Mouse (Mus musculus): ENCODE data around the gene Aoc1.

Aoc1 gene

DNA sequence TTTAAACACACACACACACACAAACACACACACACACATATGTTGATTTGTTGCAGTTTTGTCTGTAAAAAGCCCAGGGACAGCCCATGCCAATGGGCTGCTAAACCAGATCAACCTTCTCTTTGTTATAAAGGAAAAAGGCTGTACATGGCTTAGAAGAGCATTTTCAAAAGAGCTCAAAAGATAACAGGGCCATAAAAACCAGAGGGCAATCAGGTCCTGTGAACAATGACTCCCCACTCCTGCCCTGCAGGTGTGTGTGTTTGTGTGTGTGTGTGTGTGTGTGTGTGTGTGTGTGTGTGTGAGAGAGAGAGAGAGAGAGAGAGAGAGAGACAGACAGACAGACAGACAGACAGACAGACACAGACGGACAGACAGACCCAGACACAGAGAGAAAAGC, 36.5 kb downstream of the Aoc1 start:
- no peak for DNase-seq (ENCODE audit: low read depth, low spot score)

DNA sequence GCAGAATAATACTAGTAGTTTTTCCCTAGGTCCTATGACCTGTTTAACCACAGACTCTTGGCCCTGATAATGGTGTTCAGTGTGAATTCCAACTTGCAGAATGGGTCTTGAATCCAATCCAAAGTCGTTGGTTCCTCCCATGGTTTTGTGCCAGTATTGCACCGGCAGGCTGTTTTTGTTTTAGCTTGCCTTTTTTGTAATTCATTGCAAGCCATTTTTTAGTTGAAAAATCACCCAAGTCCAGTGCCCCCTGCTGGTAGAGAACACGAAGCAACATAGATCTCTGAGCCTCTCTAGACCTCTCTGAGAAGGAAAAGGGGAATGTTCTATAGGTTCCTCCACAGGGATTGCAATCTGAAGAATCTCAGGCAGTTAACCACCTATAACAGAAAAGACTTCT, 39.3 kb downstream of the Aoc1 start:
- no peak for DNase-seq (ENCODE audit: low read depth, low spot score)

DNA sequence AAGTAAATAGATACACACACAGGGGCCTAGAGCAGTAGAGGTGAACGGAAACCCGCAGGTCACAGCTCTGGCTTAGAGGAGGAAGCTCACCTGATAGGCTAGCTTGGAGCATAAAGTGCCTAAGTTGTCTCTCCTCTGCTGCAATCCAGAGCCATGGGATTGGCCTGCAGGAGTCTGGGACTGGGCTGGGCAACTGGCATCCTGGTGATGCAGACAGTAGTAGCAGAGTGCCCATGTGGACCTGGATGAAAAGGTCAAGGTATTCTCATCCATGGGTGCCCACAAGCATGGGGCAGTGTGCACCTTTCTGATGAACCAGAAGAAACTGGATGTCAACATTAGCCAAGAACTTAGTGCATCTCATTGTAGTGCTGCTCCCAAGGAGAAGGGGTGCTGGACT, 40.9 kb downstream of the Aoc1 start:
- no peak for DNase-seq (ENCODE audit: low read depth, low spot score)

DNA sequence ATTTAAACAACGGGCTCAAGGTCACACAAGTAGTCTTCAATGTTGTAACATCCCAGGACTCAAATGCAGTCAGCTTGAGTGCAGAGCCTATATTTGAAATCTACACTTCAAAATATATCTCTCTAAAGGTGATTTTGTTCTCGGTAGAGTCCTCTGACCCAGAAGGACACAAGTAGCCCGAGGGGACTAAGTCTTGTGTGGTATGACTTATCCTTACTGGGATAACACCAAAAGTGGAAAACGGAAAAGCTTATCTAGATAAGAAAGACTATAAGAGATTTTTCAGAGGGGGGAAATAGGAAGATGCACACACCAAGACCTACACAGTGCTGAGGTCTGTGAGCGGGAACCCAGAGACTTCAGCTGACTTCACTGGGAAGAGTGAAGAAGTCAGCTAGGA, 56.9 kb downstream of the Aoc1 start, which contains the start of gene 1600015I10Rik:
1600015I10Rik (plus strand) TSS at position 301 of the 400 bp plus-strand sequence.
- DNase-seq (ENCODE audit: low read depth, low spot score) = no peak

DNA sequence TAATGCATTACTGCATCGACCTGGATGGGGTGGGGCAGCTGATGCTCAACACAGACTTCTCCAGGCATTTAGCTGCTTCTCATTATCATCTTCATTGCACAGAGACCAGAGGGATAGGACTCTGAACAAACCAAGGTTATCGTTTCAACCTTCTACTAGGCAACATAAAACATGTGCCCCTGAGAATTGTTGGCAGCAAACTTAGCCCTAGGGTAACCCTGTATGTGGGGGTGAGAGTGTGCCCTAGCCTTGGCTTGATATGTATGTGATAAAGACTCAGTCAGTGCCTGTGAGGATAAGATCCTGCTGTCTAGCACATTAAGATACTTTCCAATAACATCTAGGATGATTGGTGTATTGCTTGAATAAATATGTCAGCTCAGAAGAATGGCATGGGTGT, 76.9 kb downstream of the Aoc1 start:
- no peak for DNase-seq (ENCODE audit: low read depth, low spot score)

DNA sequence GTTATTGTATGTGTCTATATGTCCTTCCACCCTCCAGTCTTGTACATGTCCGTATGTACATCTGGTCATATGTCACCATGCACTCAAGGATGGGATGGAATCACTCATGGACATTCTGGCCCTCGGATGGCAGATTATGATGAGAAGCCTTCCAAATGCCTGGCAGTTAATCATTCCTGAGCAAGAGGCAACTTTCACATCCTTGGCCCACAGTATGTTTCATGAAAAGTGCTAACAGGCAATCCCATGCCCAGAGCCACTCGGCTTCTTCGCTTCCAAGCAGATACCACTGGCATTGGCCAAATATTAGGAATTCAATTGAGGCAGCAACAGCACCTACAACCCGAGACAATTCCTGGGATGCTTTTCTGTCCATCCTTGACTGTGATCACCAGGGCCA, 78.0 kb downstream of the Aoc1 start:
- DNase-seq (ENCODE audit: low read depth, low spot score) = no peak

DNA sequence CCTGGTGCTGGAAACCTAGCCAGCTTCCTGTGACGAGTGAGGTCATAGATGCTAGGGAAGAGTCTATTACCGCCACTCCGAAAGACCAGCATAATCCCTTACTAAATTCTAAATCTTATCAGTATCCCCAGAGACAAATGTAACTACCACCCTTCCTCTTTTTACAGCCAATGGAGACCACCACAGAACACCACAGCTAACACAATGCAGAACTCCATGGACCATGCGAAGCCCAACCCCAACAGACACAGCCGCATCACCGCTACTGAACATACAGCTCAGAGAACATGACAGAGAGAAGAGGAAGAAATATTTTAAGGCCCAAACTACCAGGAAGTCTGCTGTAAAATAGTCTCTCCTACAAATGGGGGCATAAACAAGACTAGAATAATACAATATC, 78.9 kb downstream of the Aoc1 start:
- DNase-seq (ENCODE audit: low read depth, low spot score) = no peak

DNA sequence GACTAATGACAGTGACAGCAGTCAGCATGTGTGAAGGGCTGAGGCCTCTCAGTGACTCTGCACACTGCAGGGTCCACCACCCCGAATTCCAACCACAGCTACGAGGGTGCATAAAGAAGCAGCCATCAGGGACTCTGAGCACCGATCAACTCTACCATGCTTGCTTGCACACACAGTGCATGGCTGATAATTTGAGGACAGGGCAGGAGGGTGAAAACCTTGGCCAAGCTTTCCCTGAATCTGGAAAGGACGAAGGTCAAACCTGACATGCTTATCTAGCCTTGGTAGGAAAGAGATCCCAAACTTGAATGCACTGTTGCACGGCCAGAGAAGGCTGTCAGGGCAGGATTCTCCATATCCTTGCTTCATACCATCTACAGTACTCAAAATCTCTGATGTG, 80.5 kb downstream of the Aoc1 start:
- DNase-seq (ENCODE audit: low read depth, low spot score) = no peak

DNA sequence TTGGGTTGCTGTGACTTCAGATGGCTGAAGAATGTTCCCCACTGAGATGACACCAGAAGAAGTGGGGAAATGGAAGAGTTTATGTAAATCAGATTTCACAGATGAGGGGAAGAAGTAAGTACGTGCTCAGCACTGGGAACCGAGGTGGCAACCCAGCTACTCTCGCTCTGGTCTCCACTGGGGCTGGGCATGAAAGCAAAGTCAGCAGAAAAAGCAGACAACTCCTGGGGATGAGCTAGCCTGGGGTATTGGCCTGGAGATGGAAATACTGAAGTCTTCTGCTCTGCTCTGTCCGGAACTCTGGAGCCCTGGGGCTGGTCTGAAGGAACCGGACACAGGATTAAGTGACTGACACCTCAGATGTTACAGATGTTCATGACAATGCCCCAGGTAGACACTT, 81.5 kb downstream of the Aoc1 start:
- DNase-seq (ENCODE audit: low read depth, low spot score) = no peak

DNA sequence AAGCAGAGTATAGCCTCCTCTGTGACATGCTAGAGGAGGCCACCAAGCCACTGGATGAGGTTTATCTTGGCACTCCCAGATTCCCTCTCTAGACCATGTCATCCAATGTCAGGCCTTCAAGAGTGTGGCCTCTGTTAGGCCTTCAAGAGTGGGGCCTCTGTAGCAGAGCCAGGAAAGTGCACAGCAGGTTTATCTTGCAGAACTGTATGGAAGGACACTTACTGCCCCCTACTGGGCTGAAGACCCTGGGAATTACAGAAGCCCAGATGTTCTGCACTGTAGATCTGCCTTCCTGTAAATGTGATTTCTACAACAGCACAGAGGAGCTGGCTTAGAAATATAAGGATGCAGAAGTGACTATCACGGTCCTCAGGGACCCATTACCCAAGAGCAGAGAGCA, 82.2 kb downstream of the Aoc1 start:
- no peak for DNase-seq (ENCODE audit: low read depth, low spot score)

DNA sequence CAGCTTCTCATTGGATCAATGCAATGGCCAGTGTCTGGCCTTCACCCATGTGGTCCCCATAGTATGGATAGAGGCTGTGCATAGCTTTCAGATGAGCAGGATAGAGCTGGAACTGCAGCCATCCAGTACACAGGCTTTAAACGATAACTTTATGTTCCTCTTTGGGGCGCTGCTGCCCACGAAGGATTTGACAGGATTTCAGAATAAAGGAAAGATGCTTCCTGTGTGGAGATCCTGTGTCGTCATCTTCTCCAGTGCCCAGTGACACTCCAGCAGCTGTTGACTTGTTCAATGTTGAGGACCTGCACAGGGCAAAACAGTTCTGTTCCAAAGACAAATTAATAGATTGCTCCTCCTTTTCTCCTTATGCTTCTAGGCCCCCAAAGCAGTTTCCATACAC, 84.1 kb downstream of the Aoc1 start:
- no peak for DNase-seq (ENCODE audit: low read depth, low spot score)

DNA sequence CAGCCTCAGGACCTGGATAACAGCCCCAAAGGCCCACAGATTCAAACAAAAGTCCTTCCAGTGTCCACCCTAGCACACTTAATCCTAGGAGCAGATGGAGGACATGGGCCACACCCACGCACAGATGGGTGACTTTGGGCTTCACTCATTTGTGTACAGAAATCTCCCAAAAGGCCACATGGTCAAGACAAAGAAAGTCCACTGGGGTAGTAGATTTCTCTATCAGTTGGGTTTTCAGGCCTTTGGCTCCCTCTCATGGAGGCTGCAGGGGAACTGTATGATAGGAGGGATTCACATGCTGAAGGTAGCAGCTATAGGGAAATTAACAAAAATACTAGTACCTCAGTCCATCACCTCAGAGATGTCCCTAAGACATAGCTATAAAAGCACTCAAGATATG, 85.4 kb downstream of the Aoc1 start:
- DNase-seq (ENCODE audit: low read depth, low spot score) = no peak

Measured in c-Kit-negative CD71-positive TER-119-positive erythroid progenitor cells, embryonic 14.5 days (primary cell).